Mouse (Mus musculus): Measurements from ENCODE around the gene Foxp4.

Gene Foxp4

DNA sequence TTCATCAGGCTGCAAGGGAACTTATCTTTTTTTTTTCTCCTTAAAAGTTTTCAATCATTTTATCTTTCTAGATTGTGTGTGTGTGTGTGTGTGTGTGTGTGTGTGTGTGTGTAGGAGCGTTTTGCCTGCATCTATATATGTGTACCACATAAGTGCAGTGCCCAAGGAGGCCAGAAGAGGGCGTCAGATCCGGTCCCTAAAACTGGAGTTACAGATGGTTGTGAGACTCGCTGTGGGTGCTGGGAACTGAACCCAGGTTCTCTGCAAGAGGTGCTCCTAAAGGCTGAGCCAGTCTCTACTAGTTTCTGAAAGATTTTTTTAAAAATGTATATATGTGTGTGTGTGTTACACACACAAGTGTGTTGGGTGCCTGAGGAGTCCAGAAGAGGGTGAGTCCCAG lies 5.0 kb upstream of the Foxp4 start:
- no peak for DNase-seq (ENCODE audit: low read depth, low spot score)

DNA sequence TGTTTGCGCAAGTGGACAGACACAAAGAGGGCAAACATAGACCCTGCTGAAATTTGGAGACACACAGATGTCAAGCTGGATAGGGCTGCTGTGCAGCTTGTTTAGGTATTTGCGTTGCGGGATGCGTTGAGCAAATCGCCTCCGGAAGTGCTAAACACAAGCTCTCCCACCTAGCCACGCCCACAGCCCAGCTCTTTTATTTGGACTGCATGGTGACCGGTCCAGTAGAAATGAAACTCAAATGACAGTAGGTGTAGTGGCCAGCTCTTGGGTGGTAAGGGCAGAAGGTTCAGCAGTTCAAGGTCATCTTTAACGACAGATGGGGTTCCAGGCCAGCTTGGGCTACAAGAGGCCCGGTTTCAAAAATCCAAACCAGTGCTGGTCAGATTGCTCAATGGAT lies 1.5 kb upstream of the Foxp4 start:
- no peak for DNase-seq (ENCODE audit: low read depth, low spot score)

DNA sequence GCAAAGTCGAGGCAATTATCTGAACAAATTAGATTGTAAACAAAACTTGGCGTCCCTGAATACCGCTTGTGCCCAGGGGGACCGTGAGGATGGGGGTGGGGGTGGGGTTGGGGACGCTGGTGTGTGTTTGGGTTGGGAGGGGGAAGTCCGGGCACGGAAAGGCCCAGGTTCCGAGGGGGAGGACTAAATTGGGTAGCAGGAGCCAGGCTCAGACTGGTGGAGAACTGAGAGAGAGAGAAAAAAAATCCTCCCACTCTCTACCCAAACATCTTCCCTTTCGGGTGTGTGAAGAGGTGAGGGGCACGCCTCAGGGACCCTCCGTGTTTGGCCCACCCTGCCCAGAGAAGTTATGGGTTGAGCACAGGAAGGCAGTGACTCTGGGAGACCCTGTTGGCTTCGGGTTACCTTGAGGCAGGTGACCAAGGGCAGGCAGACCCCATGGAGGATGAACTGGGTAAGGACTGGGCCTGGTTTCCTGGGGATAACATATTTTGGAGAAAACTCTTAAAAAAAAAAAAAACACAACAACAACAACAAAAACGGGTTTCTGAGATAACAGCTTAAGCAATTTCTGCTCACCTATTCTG lies 988 bp upstream of the Foxp4 start:
- no peak for DNase-seq (ENCODE audit: low read depth, low spot score)

DNA sequence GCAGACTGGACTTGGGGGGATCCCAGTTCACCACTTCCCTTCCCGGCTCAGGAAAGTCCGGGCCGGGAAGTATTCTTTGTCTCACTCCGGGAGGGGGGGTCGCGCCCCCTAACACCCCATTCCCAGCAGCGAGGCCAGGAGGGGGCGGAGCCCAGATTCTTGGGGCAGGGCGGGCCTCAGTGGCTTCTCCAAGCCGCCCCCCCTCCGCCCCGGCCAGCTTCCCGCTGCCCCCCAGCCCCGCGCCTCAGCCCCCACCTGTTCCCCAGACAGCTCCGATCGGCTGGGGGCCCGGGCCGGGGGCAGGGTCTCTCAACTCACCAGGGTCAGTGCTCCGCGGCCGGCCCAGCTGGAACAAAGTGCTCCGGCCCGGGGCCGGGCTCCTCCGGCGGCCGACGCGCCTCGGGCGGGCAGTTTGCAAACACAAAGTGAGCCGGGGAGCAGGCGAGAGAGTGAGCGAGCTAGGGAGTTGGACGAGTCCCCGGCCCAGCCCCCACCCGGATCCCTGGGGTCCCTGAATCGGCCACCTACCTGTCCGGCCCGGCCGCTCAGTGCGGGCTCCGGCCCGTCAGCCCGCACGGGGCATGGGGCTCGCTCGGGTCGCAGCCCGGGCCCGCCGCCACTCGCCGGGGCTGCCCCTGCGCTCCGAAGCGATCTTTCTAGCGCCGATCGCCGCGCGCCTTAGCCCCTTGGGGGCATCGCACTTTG lies 615 bp downstream of the Foxp4 start:
- DNase-seq (ENCODE audit: low read depth, low spot score), result no peak

DNA sequence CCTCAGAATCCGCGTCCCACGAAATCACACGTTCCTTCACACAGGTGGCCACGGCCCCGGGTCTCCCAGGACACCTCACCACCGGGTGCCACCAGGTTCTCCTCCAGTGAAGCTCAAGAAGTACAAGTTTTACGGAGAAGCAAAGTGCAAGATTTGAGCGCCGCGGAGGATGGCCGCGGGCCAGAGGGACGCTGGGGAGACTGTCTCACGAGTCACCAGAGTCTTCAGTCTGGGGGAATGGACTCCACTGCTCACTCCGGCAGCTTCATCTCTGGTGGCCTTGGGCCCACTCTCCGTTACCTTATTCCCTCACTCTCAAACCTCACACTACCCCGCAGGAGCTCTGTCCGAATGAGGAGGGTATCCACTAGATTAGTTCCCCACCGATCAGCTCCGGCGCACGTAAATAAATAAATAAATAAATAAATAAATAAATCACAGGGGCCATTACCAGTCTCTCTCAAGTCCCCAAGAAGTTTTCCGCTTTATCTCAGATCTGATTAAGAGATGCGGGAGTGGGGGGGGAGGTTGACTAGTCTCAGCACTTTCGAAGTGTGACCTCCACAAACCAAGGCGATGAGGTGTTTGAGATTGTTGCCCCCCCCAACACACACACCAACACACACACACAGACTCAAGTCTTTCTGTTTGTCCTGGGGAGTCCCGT lies 1.3 kb downstream of the Foxp4 start:
- DNase-seq (ENCODE audit: low read depth, low spot score), result no peak

DNA sequence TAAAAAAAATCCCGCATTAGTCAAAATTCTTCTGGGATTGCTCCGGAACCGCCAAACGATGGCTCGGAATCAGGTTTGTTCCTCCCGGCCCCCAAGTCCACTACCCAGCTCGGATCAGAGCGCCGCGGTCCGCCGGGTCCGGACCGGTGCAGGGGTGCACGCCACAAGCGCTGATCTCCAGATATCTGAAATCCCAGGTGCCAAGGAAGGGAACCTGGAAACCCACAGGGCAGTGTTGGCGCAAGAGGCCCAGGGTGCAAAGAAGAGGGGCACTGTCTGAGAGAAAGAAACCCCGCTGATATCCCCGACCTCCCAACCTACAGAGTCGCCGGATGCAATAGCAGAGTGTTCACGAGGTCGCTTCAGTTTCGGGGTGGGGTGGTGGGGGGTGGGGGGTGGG lies 1.9 kb downstream of the Foxp4 start:
- DNase-seq (ENCODE audit: low read depth, low spot score), result no peak

DNA sequence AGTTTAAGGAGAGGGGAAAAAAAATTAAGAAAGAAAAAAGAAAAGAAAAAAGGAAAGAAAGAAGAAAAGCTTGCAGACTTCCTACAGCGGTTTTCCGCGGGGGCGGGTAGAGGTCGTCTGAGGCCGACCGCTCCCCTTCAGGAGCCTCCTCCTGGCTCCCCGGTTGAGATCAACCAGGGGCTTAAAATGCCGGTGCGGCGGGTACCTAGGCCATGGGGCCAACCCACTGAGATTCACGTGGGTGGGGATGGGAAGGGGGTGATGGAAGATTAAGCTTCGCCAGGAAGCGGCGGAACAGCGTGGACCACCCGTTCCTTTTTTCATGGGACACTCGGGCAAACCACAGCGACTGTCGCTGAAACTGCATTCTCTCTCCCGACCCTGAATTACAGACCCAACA lies 2.3 kb downstream of the Foxp4 start:
- no peak for DNase-seq (ENCODE audit: low read depth, low spot score)

DNA sequence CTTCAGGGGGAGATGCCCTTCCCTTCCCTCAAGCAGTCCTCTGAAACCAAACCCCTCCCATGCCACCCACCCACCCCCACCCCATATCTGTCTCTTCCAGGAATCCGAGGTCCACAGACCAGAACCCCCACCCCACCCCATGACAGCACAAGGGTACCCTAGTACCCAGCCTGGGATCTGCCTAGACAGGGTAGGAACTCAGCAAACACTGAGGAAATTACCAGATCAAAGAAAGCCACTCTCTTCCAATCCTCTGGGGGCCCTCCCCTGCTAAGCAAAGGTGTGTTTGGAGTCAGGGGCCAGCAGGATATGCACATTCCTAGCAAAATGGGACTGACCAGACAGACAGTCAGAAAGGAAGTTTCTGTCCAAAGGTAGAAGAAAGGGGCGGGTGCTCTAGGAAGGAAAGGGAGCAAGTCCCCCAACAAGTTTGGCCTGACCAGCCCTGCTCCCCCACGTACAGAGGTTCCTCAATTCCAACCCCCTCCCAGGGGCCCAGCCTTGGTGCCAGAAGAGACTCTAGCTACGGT lies 3.2 kb downstream of the Foxp4 start:
- no peak for DNase-seq (ENCODE audit: low read depth, low spot score)

DNA sequence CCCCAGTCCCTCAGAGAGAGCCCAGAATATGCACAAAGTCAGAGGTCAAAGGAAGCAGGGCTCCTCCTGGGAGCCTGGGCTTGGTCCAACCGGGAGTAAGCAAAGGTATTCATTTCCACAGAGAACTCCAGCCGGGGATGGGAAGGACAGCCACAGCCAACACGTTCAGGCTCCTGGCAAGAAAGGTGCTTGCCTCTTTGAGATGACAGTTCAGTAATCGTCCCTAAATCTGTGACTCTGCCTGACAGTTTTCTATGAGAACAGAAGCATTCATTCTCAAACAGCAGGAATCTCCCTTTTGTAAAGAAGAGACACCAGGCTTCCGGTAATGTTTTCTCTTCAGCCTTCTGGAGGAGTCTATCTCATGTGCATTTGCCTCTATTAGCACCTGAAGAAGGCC lies 4.6 kb downstream of the Foxp4 start:
- no peak for DNase-seq (ENCODE audit: low read depth, low spot score)

DNA sequence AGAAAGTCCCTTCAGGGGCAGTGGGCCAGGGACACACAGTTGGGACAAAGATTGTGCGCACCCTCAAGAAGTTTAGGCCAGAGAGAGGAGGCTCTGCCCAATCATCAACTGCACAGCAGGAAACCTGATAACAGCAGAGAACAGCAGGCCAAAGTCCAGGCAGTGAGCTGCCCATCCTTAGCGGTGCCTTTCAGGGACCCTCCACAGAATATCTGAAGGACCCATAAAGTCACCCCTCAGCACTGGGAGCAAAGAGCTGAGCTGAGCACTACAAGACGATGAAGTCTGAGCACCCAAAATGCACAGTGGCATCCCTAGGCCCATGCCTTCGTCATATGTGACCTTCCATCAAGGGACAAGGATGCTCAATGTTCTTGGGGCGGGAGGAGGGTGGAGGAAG lies 6.5 kb downstream of the Foxp4 start:
- DNase-seq (ENCODE audit: low read depth, low spot score), result no peak

DNA sequence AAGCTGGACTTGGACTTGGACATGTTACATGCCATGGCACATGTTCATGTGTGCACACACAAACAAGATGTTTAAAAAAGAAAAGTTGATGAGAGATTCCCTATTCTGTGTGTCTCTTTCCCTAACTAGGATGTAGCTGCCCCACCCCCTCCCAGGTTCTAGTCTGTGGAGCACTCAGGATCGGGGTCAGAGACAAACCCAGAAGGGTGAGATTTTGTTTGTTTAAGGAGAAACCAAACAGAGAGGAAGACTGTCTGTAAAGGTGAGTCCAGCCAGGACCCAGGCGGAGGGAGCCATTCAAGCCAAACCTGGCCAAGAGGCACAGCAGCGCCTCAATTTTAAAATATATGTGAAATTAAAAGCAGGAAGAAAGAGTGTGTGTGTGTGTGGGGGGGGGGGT lies 7.2 kb downstream of the Foxp4 start:
- no peak for DNase-seq (ENCODE audit: low read depth, low spot score)

DNA sequence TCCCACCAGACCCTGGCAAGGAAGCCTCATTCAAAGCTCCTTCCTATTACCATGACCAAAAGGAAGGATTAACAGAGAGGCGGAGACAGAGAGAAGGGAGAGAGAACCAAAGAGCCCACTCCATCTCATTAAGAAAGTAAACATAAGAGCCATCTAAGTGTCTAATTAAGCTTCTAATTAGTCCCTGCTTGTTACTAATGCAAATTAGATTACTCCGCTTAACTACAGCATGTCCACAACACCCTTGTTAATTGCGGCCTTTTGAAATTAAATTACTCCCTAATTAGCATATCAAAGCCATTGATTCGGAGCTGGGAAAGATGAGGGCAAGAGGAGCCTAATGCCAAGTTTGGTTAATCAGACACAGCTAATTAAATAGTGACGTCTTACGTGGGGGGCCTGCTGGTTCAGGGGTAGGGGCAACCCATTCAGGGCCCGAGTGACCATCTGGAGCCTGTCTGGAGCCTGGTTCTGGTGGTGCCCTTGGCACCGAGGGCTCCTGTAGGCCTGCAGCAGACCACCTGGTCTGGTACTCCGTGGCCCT lies 9.7 kb downstream of the Foxp4 start:
- DNase-seq (ENCODE audit: low read depth, low spot score), result no peak

DNA sequence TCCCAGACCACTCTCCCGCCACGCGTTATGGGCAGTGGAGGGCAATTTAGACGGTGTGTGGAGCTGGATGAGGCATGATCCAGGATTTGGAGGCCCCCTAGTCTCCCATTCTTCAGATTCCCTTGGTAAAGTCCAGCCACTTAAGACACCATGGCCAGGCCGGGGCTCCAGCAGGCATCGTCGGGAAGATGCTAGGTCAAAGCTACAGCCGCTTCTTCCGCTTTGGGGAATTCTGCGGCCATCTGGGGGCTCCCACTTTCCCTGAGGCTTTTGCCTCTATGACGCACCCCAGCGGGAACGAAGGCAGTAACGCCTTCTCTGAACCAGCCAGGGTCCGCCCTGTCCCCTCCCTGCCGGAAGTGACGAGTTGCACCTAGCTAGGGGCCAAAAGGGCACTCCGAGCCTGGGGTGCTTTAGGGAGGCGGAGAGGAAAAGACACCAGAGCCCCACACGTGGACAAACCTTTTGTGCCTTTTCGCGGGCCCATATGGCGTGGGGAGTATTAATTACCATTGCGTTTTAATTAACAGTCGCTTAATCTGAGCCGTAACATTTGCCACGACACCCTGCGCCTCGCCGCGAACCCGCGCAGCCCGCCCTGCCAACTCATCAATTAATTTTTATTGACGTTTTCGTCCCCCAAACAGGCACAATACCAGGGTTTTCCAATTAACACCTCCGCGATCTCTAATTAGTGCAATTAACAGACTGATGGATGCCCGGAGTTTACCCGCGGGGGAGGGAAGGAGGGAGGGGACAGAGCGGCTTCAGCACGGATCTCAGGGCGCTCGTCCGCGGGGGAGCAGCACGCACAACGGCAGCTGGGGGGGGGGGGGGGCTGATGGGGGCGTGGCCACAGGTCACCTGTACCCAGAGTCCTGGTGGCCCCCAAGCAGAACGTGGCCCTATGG lies 15.1 kb downstream of the Foxp4 start:
- no peak for DNase-seq (ENCODE audit: low read depth, low spot score)

DNA sequence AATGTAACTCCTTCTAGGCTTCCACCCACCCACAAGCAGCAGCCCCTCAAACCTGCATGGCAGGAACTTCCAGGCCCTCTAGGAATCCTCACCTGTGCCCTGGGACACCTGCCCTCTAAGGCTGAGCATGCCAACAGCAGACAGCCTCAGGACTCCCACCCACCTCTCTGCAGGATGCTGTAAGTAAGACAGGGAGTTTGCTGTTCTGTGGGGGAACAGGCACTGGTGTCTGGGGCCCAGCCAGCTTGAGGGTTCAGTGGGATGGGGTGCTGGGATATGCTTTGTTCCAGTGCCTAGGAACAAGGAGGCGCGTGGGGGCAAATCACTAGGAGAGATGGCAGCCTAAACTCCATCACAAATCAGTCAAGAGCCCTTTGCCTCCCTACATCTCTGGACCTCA lies 16.4 kb downstream of the Foxp4 start:
- no peak for DNase-seq (ENCODE audit: low read depth, low spot score)

DNA sequence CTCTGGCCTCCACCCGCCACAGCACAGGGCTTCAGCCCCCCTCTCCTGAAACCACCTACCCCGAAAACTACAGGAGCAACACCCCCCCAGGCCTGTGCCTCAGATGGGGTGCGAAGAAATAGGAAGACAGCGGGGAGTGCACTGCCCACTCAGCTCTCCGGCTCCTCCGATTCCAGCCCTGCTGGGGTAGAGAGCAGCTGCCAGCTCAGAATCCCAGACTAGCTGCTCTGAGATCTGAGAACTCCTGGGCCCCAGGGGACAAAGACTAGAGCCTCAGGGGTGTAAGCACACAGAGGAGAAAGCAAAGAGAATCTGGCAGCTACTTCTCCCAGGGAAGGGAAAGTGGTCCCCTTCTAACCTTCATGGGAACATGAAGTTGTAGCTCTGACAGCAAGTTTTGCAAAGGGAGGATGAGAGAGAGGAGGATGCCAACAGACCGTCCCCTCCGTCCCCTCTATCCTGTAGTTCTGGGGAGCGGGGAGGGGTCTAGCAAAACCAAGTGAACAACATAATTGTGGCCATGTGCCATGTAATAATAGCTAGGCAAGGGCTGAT lies 17.0 kb downstream of the Foxp4 start:
- no peak for DNase-seq (ENCODE audit: low read depth, low spot score)

DNA sequence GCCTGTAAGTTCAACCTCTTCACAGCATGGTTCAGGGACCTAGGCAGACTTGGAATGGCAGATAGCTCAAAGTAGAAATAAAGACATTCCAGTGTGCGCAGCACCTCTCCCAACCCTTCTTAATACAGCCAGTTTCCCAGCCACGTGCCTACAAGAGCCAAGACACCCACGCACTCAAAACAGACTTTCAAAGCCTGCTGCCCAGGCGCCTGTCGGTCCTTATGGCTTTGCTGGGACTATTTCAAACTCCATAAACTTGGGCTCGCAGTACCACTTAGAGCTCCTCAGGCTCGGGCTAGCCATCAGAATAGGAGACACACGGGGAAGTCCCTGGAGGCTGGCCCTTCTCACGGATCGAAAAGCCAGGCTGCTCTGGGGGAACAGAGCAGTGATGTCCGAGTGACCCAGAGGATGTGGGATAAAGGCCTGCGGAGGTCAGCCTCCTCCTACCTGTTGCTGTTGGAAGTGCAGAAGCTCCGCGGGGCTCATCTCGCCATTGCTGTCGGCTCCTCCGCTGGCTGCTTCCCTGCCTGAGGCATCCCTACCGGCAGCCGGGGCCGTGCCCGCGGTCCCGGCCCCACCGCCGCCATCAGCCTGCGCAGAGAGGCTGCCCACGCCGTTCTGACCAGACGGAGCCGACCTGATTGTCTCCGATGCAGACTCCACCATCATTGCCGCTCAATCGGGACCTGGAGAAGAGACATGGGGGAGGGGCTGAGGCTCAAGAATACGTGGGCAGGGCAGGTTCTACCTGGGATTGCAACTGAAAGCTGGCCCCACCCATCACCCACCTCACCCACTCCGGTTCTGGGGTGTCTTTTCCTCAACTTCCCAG lies 20.4 kb downstream of the Foxp4 start:
- DNase-seq (ENCODE audit: low read depth, low spot score), result no peak

DNA sequence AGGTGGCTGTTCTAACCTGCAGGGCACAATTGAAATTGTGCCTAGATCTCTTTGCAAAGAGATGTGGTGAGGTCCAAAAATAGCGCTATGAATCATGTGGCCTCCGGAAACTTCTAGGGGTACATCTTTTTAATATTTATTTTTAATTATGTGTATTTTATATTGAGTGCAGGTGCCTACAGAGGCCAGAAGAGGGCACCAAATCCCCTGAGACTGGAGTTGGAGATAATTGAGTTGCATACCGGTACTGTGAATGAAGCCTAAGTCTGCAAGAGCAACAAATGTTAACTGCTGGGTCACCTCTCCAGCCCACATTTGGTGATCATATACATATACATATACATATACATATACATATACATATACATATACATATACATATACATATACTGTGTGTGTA lies 22.7 kb downstream of the Foxp4 start:
- DNase-seq (ENCODE audit: low read depth, low spot score), result no peak

DNA sequence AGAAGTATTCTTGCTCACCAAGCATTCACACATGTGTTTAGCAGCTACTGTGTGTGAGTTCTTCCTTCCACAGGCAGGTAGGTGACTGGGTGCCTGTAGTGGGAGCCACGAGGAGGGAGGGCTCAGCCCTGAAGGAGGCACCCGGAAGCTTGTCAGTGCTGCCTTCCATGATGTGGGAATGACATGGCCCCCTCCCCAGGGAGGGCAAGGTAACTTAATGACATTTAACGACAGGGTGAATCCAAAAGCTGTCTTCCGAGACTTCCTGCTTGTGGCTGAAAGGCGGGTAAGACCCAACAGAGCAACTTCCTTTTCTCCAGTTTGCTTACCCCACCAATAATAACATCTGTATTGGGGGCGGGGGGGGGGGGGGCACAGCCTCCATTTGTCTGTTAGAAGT lies 23.7 kb downstream of the Foxp4 start:
- no peak for DNase-seq (ENCODE audit: low read depth, low spot score)

DNA sequence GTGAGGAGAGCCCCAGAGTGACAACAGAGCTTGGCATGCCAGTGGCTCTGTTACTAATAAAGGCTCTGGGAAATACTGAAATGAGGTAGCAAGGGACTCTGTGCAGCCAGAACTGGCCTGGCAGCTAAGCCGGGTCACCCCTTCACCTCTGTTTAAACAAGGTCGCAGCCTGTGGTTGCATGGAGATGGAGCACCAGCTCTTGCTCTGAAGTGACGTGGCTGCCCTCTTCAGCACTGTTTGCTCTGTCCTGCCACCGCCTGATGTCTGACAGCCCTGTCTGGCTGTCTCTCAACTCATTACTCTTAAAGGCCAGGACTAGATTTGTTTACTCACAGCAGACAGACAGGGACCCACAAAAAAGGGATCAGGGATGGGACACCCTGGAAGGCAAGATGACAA lies 25.3 kb downstream of the Foxp4 start:
- no peak for DNase-seq (ENCODE audit: low read depth, low spot score)

DNA sequence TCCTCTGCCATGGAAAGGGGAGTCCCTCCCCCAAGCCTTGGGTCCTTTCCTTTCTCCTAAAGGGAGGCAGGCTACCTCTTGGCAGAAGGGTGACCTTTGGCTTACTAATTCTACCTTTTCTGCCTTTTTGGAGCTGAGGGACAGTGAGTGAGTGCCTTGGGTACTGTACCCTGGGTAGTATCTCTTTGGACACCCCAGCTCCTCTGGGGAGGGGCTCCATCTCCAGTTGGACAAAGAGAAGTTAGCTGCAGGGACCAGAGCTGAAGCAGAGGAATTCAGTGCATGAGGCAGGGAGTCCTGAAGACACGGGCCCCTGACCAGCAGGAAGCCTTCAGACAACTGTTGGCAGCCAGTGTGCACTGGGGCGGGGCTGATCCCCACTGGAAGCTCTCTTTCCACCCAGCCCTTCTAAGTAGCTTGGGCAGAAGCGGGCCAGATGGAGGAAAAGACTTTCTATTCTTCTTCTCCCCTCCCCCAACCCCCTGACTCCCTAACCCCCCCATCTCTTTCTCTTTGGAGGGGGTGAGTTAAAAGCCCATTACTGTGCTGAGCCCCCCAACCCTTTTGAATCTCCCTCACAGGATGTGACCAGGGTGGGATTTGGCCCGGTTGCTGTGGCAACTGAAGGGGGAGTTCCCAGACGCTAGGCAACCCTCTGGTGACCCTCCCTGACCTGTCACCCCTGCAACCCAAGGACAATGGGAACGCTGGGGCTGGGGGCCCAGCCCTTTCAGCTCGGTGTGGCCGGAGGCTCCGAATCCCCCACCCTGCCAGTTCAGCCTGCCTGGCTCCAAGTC lies 26.3 kb downstream of the Foxp4 start:
- DNase-seq (ENCODE audit: low read depth, low spot score), result no peak

Measured in retina, postnatal 7 days (tissue).